Mouse (Mus musculus) left cerebral cortex, adult 2 months (tissue): ENCODE results near the gene Gm15080. TPM values are rescaled to one million over a fixed set of nuclear protein-coding genes. Genes with fewer than 3 reads are reported as not detected.
"Not testable (repeated sequence)": the region's sequence is repeated elsewhere in the genome, so short reads cannot be mapped to it uniquely, and the experiment has no call there.

Experiments used
- DNase-seq, 2 experiments: peaks; one replicate each; pipeline ENCODE4 v3.0.0; 2021 to 2022; ENCODE audit warnings: low spot score in 2 of 2, mixed read lengths in 1 of 2; ENCODE audit errors: extremely low spot score in 1 of 2
- H3K27ac ChIP-seq: fragments of 200-600 bp; 2 replicates; pipeline ENCODE4 v1.8.1; 2022
- H3K4me3 ChIP-seq: fragments of 200-600 bp; 2 replicates; pipeline ENCODE4 v1.8.1; 2022
- intact Hi-C: fragments of 180-260 bp; cut with DNase I; formaldehyde crosslinking; loops from one replicate; pipeline ENCODE4 v1.15.1; 2025
- long read RNA-seq, 2 experiments: library from polyadenylated mRNA; stranded (forward); transcript quantifications; one replicate each; pipeline ENCODE4 v2.0.0; 2021; ENCODE audit warnings: borderline mapping rate in 2 of 2
- total RNA-seq, 2 experiments: library from RNA; stranded (reverse); gene quantifications; 2 replicates each; pipeline ENCODE4 v1.2.3; 2021

Gene Gm15080
- total RNA-seq: not detected
- long read RNA-seq, experiment 1: 0 reads
- long read RNA-seq, experiment 2: 0 reads

DNA sequence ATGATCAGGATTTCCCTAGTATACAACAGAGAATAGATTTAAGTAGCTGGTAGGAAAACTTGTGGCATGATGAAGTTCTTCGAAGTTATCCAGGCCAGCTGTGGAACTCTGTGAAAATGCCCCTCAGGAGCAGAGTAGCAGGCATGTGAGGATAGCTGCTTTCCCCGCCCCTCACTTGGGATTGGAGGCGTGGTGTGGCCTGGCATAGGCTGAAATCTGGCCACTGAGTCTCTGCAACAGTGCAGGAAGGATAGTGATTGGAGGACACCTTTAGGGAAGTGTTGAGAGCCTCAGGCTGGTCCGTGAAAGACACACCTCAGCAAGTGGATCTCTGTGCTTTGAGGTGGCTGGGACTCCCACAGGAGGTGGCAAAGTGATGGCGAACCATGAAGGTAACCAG lies at the start of gene Gm15080:
Gene Gm15080 (plus strand): TSS at position 301 of the 400 bp plus-strand sequence.
- H3K4me3 ChIP-seq, DNase-seq, H3K27ac ChIP-seq, intact Hi-C loops: not testable (repeated sequence)

Other genes starting within 250 kb of the Gm15080 start
- not detected for gene Gm15128, start 227.0 kb upstream of the Gm15080 start, total RNA-seq
- not detected for gene Gm15107, start 187.7 kb downstream of the Gm15080 start, total RNA-seq